Mouse (Mus musculus): ENCODE measurements around the gene Ddx23.

DNA sequence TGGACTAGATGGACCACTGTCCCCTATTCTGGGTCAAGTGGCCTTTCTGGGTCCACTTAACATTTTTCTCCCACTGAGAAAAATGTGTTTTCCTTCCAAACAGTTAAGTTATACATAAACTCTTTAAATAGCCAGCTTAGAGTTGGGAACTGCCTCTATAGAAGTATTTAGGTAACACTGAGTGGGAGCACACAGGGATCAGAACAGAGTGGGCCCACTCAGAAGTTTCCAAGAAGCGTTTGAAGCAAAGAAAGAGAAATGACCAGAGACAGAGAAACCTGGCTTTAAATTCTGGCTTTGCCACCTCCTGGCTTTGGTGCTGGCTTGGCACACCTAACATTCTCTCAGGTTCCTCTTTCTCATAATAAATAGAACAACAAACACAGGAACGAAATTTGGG, 27.0 kb upstream of the Ddx23 start:
- TF ChIP-seq POLR2AphosphoS2 (IDR thresholded peaks at IDR 0.05; ENCODE audit: low read length) (no peak), CTCF (IDR thresholded peaks at IDR 0.05 in 2 of 3, conservative IDR thresholded peaks at IDR 0.05 in 1 of 3; ENCODE audit: control insufficient read depth in 1 of 3, insufficient read depth in 1 of 3, low read depth in 2 of 3, low read length in 3 of 3, poor library complexity in 1 of 3, severe bottlenecking in 1 of 3) (no peak), CHD1 (IDR thresholded peaks at IDR 0.05; ENCODE audit: low read depth, low read length) (no peak), MXI1 (IDR thresholded peaks at IDR 0.05; ENCODE audit: low read depth, low read length) (no peak), EP300 (IDR thresholded peaks at IDR 0.05; ENCODE audit: low read depth in 1 of 2, low read length in 2 of 2) (no peak), MAFK (IDR thresholded peaks at IDR 0.05; ENCODE audit: borderline replicate concordance, low read depth, low read length) (no peak), POLR2A (IDR thresholded peaks at IDR 0.05; ENCODE audit: control insufficient read depth in 1 of 2, insufficient read depth in 1 of 2, low read depth in 1 of 2, low read length in 2 of 2, poor library complexity in 1 of 2) (no peak), MYC (IDR thresholded peaks at IDR 0.05; ENCODE audit: low read depth, low read length) (no peak), CHD2 (IDR thresholded peaks at IDR 0.05; ENCODE audit: low read length) (no peak), NELFE (IDR thresholded peaks at IDR 0.05; ENCODE audit: low read depth, low read length) (no peak), RCOR1 (IDR thresholded peaks at IDR 0.05; ENCODE audit: low read depth, low read length) (no peak), JUND (IDR thresholded peaks at IDR 0.05; ENCODE audit: low read depth, low read length) (no peak), USF2 (IDR thresholded peaks at IDR 0.05; ENCODE audit: borderline replicate concordance in 1 of 2, insufficient read depth in 1 of 2, low read depth in 1 of 2, low read length in 2 of 2) (no peak), NRF1 (IDR thresholded peaks at IDR 0.05; ENCODE audit: insufficient read depth, low read depth, low read length, poor library complexity, severe bottlenecking) (no peak)

Measured in MEL (cell line).